Mouse (Mus musculus) yolk sac, embryonic 10.5 days (tissue): ENCODE data around the gene Nxpe5.

Experiments used
- DNase-seq: peaks from one replicate; pipeline ENCODE4 v3.0.0-alpha.2; 2017; ENCODE audit warnings: low spot score

Nxpe5 gene

DNA sequence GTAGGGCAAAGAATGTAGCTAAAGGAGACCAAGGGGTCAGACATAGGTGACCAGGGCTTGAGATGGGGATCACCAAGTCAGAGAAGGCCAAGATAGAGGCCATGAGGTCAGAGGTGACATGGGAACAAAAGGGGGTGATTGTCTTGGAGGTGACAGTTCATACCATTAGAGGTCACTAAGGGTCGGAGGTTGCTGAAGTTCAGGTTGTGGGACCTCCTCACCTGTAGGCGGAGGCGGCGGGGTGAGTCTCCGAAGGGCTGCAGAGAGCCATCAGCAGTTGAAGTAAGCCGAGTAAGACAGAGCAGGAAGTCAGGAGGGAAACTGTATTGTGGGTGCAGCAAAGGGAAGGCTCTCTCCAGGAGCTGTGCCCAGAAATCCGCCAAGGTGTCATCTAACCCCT, 52.3 kb downstream of the Nxpe5 start:
- no peak for DNase-seq

DNA sequence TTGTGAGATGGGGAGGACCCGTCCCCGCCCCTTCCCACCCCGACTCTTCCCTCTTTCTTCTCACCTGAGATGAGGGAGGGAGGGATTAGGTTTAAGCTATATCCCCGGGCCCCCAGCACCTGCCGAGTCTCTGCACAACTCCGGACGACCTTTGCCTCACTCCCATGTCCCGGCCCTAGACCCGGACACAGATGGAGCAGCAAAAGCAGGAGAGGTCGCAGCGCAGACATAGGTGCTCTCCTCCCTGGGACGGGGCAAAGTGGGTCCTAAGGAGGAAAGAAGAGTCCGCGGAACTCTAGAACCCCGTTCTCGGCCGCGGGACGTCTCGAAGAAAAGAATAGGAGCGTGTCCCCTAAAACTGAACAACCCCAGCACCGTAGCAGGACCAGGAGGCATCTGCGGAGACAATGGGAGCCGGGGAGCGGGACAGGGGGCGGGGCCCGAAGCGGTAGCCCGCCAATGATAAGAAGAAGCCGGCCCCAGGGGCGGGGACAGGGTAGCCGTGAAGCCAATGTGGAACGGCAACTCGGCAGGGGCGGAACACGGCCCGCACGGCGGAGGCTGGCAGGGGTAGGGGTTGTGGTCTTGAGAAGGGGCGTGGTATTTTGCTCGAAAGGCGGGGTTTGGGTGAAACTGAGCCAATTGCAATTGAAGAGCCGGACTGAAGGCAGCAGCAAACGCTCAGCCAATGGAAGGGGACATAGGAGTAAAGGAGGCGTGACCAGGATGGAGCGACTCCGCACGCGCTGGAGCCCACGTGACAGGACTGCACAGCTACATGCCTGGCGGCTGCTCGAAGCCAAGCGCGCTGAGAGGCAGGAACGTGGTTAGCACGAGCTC, 54.1 kb downstream of the Nxpe5 start, which contains the start of the genes Gm43720, Gpc2 and Stag3:
Gene Gm43720 (minus strand): TSS at position 374 of the 840 bp plus-strand sequence.
Gene Gpc2 (minus strand): TSS at position 421 of the 840 bp plus-strand sequence.
Gene Stag3 (plus strand): TSS at position 656 of the 840 bp plus-strand sequence.
- peak; percentile 99 for DNase-seq

GRCm38 (mm10) chr5:138280425-138280768, 54.7 kb downstream of the Nxpe5 start:
- DNase-seq: no peak

DNA sequence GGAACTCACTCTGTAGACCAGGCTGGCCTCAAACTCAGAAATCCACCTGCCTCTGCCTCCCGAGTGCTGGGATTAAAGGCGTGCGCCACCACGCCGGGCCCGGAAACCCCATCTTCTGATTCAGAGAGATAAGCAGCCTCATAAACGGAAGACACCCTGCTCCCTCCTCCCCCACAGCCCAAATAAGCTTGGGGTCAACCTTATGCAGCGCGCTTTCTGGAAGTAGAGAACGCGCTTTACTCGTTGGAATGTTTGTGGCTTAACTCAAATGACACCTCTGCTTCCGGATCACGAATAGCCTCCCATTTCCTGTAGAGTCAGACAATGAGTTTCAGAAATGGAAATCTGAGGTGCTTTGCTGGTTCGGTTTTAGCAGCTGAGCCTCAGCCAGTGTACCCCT, 55.1 kb downstream of the Nxpe5 start:
- no peak for DNase-seq

GRCm38 (mm10) chr5:138281798-138282197, 56.1 kb downstream of the Nxpe5 start:
- no peak for DNase-seq

- no peak for DNase-seq
Observed at GRCm38 (mm10) chr5:138283540-138283939, 57.8 kb downstream of the Nxpe5 start.

DNA sequence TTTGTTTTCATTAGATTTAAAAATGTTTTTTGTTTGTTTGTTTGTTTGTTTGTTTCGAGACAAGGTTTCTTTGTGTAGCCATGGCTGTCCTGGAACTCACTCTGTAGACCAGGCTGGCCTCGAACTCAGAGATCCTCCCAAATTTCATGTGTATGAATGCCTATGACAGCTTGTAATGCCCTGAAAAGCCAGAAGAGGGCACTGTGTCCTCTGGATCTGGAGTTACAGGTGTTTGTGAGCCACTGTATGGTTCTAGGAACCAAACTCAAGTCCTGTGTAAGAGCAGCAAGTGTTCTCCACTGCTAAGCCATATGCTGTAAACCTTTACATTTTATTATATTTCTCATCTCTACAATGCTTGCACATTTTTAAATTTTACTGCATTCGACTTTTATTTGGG, 62.2 kb downstream of the Nxpe5 start:
- DNase-seq: no peak

GRCm38 (mm10) chr5:138291638-138292037, 65.9 kb downstream of the Nxpe5 start:
- DNase-seq: no peak

DNA sequence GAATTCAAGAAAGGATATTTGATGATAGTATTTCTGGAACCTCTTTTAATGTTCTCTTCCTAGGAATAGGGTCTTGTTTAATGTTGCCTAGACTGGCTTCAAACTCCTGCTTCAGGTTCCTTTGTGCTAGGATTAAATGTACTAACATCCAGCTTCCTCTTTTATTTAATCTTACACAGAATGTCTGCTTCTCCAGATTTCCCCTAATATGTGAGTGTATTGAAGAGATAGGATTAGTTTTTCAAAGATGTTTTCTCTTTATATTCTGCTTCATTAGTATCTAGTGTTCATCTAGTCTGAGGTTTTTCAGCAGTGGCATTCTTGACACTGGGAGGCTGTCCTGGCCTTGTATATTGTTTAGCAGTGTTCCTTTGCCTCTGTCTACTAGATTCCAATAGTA, 68.5 kb downstream of the Nxpe5 start:
- no peak for DNase-seq

DNA sequence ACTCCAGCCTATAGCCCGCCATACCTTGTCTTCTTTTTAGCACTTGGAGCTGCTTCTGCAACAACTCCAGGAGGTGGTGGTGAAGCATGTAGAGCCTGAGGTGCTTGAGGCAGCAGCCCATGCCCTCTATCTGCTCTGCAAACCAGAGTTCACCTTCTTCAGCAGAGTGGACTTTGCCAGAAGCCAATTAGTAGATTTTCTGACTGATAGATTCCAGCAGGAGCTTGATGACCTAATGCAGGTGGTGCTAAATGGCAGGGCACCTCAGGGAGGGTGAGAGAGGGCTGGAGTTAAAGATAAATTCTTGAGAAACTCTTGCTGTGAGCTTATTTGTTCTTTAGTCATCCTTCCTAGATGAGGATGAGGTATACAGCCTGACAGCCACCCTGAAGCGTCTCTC, 73.9 kb downstream of the Nxpe5 start:
- DNase-seq: no peak
